Mouse (Mus musculus) heart, postnatal 0 days (tissue): Measurements from ENCODE around the gene Pcnx.

ENCODE experiments used
- CTCF ChIP-seq: IDR thresholded peaks from 2 replicates; pipeline ENCODE4 v1.5.1; 2016; ENCODE audit warnings: antibody characterized with exemption, control low read depth, low read depth
- EP300 ChIP-seq: IDR thresholded peaks from 2 replicates; pipeline ENCODE4 v1.6.1; 2016; ENCODE audit warnings: antibody characterized with exemption, low read depth

DNA sequence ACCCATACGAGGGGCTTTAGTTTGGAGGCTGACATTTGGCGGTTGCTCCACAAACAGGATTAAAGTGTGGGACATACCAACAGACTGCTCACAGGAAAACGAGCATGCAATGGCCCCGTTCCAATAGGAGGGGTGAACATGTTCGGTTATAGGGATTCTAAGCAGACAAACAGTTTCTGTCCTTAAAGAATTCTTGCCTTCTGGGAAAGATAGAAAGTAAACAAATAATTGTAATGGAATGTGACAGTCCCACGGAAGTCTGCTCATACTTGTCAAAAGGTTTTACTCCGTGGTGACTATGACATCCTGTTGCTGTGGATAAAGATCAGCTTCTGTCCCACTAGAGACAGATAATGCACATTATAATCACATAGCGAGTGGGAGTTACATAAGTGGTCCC, 10.2 kb upstream of the Pcnx start:
- TF ChIP-seq CTCF = no peak
- no peak for TF ChIP-seq EP300
